Mouse (Mus musculus) erythroblast, embryonic 14.5 days (primary cell): ENCODE measurements around the gene Ciao2a.
A peak's percentile ranks its signal among the peaks of the same experiment; 100 is the strongest.

ENCODE experiments used
- GATA1 ChIP-seq: IDR thresholded peaks from 2 replicates; pipeline ENCODE4 v1.6.1; 2012; ENCODE audit warnings: low read length, inconsistent platforms, mixed read lengths
- TAL1 ChIP-seq: IDR thresholded peaks from 3 replicates; pipeline ENCODE4 v1.6.1; 2012; ENCODE audit warnings: low read length, inconsistent platforms, mixed read lengths

DNA sequence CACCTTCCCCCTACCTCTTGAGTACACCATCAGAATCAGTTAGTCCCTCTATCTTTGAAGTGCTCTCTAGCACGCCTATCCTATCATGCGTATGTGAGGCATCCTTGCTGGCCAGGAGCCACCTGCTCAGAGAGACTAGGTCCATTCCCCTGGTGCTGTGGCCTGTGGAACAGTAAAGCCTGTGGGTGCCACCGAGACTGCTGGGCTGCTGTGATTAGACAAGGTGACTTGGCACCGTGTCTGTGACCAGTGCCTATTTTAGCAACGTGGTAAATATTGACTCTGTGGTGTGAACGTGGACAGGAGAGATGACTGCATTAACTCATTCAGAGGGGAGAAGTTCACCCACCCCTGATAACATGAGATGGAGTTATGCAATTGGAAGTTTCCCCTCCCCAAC lies 53.4 kb downstream of the Ciao2a start:
- TF ChIP-seq GATA1 (no peak; the same call in 1 of the 2 replicates), TAL1 (peak; percentile 70)
